Mouse (Mus musculus) heart, adult 9 months (tissue): ENCODE data around the gene Ehbp1.

ENCODE experiments used
- DNase-seq, 2 experiments: peaks; one replicate each; pipeline ENCODE4 v3.0.0; 2022; ENCODE audit warnings: low spot score in 2 of 2

Ehbp1 gene

DNA sequence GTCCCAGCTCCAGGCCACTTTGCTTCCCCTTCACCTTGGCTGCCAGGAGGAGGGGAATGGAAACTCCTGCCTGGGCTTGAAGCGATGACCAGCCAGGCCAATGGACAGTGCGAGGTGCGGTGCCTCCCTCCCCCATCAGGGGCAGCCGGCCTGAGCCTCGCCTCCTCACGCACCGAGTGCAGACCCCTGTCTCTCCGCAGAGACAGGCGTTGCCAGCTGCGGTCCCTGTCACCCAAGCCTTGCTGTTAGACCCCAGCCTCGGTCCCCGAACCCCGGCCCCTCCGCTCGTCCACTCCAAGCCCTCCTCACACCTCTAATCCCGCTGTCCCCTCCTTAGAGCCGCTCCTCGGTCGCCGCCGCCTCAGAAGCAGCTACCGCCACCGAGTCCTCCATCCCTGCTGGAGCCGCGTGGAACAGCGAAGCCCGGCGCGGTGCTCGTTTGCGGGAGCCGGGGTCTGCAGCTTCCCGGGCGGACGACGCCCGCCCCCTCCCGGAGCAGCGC, 55.7 kb downstream of the Ehbp1 start:
- peak; percentile 36 to 54 for DNase-seq

DNA sequence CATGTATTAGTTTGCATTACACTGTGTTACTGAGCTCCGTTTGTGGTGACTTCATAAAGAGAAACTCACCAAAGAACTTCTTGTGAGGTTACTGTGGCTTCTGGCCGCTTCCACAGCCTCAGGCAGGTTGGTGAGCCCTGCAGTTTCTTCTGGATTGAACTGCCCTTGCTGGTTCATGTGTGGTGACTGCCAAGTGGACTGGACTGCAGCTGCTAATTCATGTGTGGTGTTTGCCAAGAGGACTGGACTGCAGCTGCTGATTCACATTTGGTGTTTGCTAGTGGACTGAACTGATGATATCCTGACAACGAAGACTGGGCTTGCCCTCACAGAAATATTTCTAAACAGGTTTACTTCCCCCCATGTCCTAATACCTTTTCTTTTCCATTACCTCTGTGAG, 65.4 kb downstream of the Ehbp1 start:
- no peak for DNase-seq

DNA sequence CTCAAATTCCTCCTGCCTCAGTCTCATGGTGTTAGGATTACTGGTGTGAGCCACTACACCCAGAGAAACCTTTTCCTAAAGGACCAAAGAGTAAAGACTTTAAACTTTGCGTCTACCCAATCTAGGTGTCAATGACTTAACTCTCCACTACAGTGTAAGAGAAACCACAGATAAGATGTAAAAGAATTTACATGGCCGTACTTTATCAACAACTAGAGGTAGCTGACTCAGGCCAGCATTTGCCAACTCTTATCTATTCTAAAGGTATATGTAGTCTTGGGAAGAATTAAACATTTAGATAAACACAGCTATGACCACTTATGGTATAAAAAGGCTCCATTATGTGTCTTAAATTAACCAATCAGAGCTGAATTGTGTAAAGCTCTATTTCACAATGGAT, 67.9 kb downstream of the Ehbp1 start:
- DNase-seq = no peak

DNA sequence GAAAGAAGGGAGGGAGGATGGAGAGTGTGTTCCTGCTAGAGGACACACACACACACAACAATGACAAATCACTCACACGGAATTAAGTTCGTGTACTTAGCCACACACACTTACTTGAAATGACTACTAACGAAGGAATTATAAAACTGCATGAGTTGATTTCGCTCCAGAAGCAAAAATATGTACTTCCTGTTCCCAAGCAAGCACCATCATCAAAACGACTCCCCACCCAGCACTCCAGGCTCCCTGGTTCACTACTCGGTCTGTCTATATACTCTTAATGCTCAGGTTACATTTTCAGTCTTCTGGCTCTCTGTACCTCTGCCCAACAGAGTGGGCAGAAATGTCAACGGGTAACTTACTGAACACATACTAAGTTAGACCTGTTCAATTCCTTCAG, 68.7 kb downstream of the Ehbp1 start:
- no peak for DNase-seq

DNA sequence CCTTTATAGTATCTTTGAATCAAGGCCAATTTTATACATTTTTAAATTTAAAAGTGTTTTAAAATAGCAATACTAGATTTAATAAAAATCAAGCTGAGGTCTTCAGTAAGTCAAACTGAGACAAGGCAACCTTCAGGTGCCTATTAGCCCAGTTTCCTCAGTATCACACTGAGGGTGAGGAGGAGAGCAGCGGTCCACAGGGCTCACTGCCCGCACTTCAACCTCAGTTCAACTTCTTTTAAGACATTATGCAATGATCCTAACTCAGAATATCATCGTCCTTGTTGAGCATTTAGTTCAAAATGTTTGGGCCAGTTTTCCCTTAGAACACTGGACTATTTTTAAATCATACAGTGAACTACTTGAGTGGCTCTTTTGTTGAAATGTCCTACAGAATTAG, 70.2 kb downstream of the Ehbp1 start:
- DNase-seq = no peak

DNA sequence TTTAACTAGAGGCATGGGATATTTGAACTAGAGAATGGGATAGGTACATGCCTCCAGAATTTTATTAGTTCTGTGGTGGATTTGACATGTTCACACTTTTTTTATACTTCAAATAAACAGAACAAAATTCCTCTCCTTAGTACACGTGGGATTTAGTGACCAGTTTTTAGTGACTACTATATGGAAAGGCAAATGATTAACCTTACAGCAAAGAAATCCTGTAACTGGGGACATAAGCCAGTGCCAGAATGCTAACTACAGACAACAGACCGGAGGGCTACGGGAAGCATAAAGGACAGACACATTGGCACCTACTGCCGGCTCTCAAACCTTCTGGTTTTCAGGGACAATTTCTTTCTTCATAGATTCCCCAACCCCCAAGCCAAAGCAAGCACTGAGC, 72.4 kb downstream of the Ehbp1 start:
- no peak for DNase-seq

DNA sequence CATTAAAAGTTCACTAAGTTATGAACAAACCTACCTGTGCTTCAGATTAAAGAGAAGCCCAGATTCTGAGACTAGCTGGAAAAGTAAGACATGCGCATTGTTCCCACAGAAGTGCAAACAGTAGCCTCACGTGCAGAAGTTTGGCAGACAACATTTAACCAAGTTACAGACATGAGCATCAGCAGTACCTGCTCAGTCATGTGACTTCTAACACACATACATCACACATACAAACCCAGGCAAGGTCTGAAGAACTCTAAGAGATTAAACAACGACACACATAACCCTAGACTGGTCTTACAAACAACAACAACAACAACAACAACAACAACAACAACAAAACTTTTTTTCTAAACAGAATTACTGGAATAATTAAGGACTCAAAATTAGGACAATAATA, 72.9 kb downstream of the Ehbp1 start:
- no peak for DNase-seq

DNA sequence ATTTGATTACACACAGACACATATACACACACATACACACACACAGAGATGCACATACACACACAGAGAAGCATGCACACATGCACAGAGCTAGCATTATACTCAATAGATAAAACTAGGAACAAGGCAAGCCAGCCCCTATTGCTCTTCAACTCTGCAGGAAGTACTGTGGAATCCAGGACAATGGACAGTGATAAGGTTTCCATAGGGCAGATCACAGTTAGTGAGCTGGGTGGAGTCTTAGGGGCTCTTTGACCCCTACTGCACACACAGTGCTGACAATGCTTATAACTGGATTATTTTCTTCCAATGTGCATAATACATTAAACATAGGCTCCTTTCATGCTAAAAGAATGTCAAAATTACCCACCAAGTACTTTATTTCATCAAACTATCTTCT, 75.1 kb downstream of the Ehbp1 start:
- DNase-seq = no peak

DNA sequence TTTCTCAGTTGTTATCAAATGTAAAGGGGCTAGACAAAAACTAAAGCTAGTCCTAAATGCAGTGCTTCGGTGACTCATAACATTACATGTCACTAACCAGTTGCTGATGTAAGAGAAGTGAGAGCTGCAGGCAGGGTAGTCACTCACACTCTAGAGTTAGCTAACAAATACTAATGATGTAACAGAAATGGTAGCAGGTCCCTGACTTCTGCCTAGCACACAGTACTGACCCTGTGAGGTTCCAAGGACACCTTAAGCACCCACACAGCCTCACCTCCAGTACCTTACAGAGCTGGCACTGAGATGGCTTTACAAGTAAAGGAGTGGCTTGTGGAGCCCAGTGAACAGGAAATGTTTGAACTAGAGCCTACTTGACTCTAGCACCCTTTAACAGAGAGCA, 86.7 kb downstream of the Ehbp1 start:
- no peak for DNase-seq

DNA sequence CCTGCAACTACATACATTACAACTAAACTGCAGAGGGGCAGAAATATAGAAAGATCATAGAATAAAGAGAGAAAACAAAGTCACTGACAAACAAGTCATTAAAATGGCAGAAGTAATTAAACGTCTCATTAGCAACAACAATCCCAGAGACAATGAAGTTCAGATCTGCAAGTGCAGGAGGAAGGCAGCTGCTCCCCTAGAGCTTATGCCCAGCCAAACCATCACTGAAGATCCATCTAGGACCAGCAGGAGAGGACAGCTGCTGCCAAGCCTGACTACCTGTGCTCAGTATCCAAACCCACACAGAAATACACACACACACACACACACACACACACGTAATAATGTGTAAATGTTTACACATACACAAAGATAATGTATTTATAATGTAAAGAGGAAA, 92.7 kb downstream of the Ehbp1 start:
- no peak for DNase-seq

DNA sequence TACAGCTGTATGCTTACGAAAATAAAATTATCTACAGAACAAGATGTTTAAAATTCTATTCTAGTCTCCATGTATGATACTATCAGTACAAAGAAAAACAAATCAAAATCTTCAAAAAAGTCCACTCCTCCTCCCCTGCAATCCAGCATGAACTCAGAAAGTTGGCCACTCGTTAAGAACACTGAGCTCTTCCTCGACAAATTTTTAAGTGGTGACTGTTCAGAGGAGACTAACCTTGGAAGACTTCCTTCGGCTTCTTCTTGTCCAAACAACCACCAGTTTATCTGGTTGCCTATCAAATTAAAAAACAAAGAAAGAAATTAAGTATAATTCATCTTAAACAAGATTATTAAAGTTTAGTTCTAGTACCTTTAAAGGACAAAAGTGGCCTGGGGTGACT, 94.4 kb downstream of the Ehbp1 start:
- peak in 1 of 2 experiments; percentile 11 for DNase-seq

DNA sequence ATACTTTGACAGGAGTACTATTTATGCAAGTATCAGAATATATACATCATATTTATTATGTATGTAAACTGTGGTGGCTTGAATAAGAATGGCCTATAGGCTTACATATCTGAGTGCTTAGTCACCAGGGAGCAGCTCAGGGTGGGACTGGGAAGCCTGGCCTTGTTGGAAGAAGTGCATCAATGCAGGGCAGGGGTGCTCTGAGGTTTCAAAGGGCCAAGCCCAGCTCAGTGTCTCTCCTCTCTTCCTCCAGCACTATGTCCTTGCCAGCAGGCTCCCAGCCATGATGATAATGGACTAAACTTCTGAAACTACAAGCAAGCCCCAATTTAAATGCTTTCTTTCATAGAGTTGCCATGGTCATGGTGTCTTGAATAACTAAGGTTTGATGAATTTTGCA, 95.0 kb downstream of the Ehbp1 start:
- peak; percentile 33 to 46 for DNase-seq

DNA sequence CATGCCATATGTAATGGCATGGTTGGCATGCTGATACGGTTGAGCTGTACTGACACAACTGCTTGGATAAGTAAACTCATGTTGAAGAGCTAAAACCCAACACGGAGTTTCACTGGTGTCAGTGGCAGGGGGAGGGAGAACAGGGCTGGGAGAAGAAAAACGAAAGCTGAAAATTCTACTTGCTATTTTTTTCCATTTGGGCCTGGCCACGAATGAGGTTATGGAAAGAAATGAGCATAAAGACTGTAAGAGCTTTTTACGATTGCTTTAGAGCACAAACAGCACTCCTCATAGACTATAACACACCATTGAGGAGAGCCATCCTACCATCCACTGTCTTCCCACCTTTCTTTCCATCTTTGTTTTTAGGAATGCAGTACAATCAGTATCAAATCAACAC, 106.5 kb downstream of the Ehbp1 start:
- DNase-seq = no peak

DNA sequence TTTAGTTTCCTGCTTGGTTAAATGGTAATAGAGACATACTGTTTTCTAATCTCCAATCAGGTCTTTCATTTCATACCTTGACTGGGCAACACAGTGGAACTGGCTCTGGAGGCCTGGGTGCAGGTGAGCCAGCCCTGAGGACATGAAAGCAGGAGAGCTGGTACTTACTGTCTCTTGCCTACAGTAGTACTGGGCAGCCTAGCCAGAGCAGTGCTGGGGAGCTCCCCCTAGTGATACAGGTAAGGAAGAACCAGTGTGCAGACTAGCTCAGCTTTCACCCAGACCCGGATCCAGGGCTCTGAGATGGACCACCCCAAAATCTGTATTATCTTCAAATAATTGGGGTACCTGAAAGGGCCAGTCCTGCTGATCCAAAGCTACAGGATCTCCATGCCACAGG, 107.4 kb downstream of the Ehbp1 start:
- no peak for DNase-seq

DNA sequence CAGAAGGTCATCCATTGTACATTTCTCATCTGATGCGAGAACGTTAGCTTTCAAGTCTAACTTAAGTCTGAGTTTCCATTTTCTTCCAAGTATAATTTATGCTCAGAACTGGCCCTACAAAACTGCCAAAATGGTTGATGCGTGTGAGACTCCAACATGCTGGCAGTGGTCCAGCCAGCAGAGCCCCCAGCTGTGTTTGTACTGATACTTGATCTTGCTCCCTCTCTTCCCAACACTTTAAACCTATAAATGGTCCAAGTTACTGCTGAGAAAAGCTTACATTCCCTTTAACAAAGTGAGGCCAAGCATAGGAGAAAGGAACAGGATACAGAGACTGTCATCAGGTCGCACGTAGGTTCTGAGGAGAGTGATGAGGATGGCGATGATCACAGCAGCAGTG, 111.2 kb downstream of the Ehbp1 start:
- DNase-seq = no peak

DNA sequence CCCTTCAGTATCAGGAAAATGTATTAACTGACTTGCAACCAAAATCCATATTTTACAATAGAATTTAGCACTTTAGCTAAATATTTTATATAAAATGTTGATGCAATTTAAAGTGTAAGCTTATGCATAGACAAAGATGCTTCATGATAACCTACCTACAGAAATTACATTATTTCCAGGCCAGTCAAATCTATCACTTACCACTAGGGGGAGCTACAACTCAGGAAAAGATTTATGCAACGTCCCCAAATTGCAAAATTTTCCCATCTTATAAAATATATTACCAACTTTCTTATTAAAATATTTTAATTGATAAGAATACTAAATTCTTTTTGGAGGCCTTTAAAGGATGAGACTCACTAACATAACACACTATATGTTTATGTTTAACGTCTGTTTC, 116.5 kb downstream of the Ehbp1 start:
- no peak for DNase-seq

DNA sequence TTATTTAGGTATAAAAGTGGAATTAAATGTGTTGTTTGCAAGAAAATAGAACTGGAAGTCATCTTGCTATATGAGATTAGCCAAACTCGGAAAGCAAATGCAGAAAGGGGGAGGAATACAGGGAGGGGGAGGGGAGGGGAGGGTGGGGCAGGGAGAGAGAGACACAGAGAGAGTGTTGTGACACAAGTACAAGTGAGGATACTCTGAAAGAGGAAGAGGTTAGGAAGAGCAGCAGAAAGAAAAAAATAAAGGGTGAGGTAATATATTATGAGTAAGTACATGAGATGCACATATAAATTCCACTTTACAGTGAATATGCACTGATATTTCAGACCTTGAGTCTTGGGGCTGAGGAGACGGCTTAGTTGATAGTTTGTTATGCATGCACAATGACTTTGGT, 123.9 kb downstream of the Ehbp1 start:
- DNase-seq = no peak

DNA sequence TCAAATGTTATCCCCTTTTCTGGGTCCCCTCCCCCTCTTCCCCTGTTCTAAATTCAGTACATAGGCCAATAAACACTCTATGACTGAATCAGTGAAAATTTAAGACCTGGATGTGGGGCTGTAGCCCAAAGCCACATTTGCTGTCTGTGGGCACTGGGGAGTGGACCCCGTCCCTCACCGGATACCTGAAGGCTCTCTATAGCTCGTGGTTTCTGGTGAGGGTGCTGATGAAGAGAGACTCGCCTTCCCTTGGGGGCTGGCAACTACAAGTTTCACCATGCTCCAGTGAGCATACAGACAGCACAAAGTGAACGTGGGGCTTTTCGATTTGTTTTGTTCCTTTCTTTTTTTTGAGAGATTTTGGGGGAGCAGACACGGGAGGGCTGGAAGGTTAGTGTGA, 125.2 kb downstream of the Ehbp1 start:
- no peak for DNase-seq

DNA sequence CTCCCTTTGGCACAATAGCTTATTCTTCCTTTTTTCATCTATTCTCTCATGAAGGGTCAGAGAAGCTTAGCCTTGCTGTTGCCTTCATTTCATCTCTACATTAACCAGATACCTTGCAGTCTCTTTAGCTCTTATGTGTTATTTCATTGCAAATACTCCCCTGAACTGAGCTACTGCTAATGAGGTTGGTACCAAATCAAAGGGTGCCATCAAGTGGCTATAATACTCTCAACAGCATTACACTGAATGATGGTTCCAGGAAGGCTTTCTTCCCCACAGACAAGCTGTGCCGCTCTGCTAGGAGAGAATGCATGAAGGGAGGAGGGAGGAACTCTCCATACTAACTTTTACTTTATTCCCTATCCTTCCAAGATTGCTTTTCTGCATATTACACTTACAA, 135.5 kb downstream of the Ehbp1 start:
- no peak for DNase-seq

DNA sequence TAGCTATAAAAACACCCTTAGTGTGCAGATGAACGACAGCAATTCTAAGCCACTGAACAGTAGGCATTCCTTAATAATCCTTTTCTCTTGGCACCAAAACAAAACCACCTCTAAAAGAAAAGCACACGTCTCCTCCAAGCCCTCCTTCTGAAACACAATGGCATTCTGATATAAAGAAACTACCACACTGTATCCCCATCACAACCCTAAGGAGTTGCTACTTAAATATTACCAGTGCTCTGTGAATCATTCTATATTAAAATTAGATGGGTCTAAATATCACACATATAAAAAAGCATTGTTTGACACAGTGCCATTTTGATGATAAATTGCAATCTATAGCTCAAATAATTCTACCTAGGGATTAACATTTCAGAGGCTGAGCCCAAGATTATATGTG, 135.9 kb downstream of the Ehbp1 start:
- DNase-seq = no peak

DNA sequence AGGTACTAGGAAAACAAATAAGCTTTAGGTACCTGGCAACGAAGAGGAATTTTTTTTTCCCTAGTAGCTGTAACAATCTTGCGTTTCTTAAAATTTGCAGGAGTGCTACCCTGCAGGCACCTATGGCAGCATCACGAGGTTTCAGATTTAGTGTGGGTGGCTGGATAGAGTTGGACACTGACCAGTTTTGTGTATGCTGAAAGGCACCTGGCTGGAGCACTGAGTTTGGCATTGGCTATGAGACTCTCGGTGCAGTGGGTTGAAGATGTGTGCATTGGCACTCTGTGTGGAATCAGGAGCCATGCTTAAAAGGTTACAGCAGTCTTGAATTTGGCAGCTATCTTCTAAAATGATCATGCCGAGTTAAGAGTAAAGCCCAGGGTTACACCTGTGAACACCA, 138.7 kb downstream of the Ehbp1 start:
- DNase-seq = no peak

DNA sequence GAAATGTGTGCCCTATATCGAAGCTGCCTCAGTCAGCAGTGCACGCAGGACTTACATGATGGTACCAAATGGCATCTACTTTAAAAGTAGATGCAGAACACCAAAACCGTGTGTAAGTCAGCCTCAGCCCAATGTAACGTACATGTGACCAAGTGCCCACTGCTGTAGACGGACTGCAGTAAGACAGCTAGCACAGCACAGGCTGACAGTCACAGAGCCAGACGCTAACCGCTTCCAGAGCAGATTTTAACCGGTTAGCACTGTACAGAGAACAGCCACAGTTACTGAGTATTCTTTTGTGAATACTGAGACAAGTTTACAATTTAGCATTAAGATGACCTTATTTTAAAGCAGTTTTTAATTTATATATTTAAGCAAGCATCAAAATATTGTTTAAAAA, 141.0 kb downstream of the Ehbp1 start:
- DNase-seq = no peak

DNA sequence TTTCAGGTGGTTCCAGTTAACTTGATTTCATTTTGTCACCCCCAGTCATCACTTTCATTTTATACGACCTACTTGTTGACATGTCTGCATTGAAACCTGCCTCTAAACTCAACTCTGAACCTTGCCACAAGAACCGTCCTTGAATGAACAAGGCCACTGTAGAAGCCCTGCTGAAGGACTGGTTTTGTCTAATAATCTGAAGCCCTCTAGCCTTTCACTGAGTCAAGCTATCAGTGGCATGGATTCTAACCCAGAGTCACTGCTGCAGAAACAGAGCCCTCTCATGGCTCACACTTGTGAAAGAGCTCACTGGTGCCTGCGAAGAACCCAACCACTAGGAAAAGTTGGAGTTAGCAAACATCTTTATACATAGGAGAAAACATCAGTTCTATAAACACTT, 142.2 kb downstream of the Ehbp1 start:
- DNase-seq = no peak

DNA sequence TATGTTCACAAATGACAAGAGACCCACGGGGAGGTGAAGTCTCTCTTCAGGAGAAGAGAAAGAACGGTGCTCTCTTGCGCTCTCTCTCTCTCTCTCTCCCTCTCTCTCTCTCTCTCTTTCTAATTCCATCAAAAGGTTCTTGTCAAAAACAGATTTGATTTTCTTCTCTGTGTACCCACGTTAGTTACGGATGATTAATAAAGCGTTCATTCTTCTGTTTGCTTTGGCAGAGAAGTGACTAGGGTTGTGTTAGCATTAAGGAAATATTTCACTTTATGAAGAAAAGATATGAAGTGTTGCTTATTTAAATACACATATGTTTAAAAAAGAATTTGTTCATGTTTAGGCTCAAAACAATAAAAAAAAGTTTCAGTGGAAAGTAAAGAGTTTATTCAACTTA, 143.7 kb downstream of the Ehbp1 start:
- DNase-seq = no peak

DNA sequence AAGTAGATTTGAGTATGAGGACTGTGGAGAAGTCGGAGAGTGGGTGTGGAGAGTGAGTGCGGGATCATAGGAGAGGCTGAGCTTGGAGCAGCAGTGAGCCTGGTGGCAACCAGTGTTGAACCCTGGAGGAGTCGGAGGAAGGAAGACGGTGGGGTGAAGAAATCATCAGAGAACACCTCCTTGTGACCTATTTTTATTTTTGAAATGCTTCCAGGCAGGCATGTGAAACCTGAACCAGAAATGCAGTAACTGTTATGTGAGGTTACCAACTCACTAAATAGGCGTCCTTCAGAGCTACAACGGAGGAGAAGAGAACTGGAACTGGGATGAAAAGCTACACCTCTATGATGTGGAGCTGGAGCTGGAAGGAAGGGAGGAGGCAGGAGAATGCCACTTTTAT, 144.2 kb downstream of the Ehbp1 start:
- DNase-seq = peak; percentile 18 to 51
